Mouse (Mus musculus): ENCODE measurements at regions not wholly inside any gene's neighbourhood (a gene's known extent, or its start where the extent isn't known, plus 50 kb on each side); places are given as distances from the start of the nearest gene placed in this dataset.

GRCm38 (mm10) chr13:72848097-72848496 lies 219.5 kb downstream of the Irx2 start:
- TF ChIP-seq CTCF (IDR thresholded peaks at IDR 0.05; ENCODE audit: borderline replicate concordance, insufficient read depth, low read length), result no peak
- no peak for TF ChIP-seq POLR2A (IDR thresholded peaks at IDR 0.05; ENCODE audit: low read depth, low read length)
